Mouse (Mus musculus): ENCODE results near the gene Ctcf.

Ctcf gene

GRCm38 (mm10) chr8:105617451-105618278 is 18.7 kb upstream of the Ctcf start:
- peak; percentile 83 for DNase-seq (ENCODE audit: low read depth, low spot score)

- DNase-seq (ENCODE audit: low read depth, low spot score) = no peak
These were observed 18.1 kb upstream of the Ctcf start for GRCm38 (mm10) chr8:105618279-105618634.

GRCm38 (mm10) chr8:105618892-105619591 is 17.3 kb upstream of the Ctcf start:
- DNase-seq (ENCODE audit: low read depth, low spot score) = no peak

GRCm38 (mm10) chr8:105620211-105620610 is 16.2 kb upstream of the Ctcf start:
- DNase-seq (ENCODE audit: low read depth, low spot score) = no peak

- DNase-seq (ENCODE audit: low read depth, low spot score) = no peak
These were observed 15.2 kb upstream of the Ctcf start for GRCm38 (mm10) chr8:105620946-105621720.

GRCm38 (mm10) chr8:105621841-105622240 is 14.5 kb upstream of the Ctcf start:
- no peak for DNase-seq (ENCODE audit: low read depth, low spot score)

- peak; percentile 97 for DNase-seq (ENCODE audit: low read depth, low spot score)
These were observed 13.9 kb upstream of the Ctcf start for GRCm38 (mm10) chr8:105622421-105622920.

GRCm38 (mm10) chr8:105623118-105623517 is 13.2 kb upstream of the Ctcf start:
- DNase-seq (ENCODE audit: low read depth, low spot score) = peak; percentile 92

- DNase-seq (ENCODE audit: low read depth, low spot score) = no peak
These were observed 12.6 kb upstream of the Ctcf start for GRCm38 (mm10) chr8:105623679-105624245.

- DNase-seq (ENCODE audit: low read depth, low spot score) = no peak
These were observed 12.0 kb upstream of the Ctcf start for GRCm38 (mm10) chr8:105624401-105624800.

GRCm38 (mm10) chr8:105624831-105625230 is 11.5 kb upstream of the Ctcf start:
- no peak for DNase-seq (ENCODE audit: low read depth, low spot score)

- no peak for DNase-seq (ENCODE audit: low read depth, low spot score)
These were observed 10.3 kb upstream of the Ctcf start for GRCm38 (mm10) chr8:105626086-105626485.

GRCm38 (mm10) chr8:105629337-105629736 is 7.0 kb upstream of the Ctcf start:
- DNase-seq (ENCODE audit: low read depth, low spot score) = no peak

- no peak for DNase-seq (ENCODE audit: low read depth, low spot score)
These were observed 1.5 kb upstream of the Ctcf start for GRCm38 (mm10) chr8:105634771-105635458.

GRCm38 (mm10) chr8:105635481-105635880 is 887 bp upstream of the Ctcf start:
- DNase-seq (ENCODE audit: low read depth, low spot score) = peak; percentile 56

GRCm38 (mm10) chr8:105636963-105637510 is 669 bp downstream of the Ctcf start, which contains the start of gene Agrp:
Gene Agrp (minus strand): TSS chr8:105637393.
- DNase-seq (ENCODE audit: low read depth, low spot score) = no peak

- DNase-seq (ENCODE audit: low read depth, low spot score) = peak; percentile 44
These were observed 1.3 kb downstream of the Ctcf start for GRCm38 (mm10) chr8:105637601-105638041.

GRCm38 (mm10) chr8:105638510-105638909 is 2.1 kb downstream of the Ctcf start:
- DNase-seq (ENCODE audit: low read depth, low spot score) = no peak

- no peak for DNase-seq (ENCODE audit: low read depth, low spot score)
These were observed 3.5 kb downstream of the Ctcf start for GRCm38 (mm10) chr8:105639835-105640234.

- DNase-seq (ENCODE audit: low read depth, low spot score) = no peak
These were observed 4.1 kb downstream of the Ctcf start for GRCm38 (mm10) chr8:105640511-105640910.

GRCm38 (mm10) chr8:105645205-105645604 is 8.8 kb downstream of the Ctcf start:
- DNase-seq (ENCODE audit: low read depth, low spot score) = no peak
